ENCODE assay signal across 9 mouse cellular contexts in genomic region chr4:135617783-135618470, GRCm38 (mm10). TPM values are rescaled to one million over a fixed set of nuclear protein-coding genes. Genes with fewer than 3 reads are reported as not detected.
DNase-seq lines count a peak whose midpoint lies in the region; ATAC-seq and TF ChIP-seq lines count a peak whose summit lies in the region.
"Had no signal": no experiment of that assay in that cellular context is flagged by ENCODE, and none has a peak within 500 bp of the region (broad histone marks: within the 10 kb centered on the region; RNA-seq: fewer than 3 reads in every experiment).

No protein-coding gene starts in this region.

- no peak overlapping the region for H3K4me3 ChIP-seq in midbrain, embryonic 14.5 days (replicated peaks; ENCODE audit: low read depth, low read length)
- H3K4me3 ChIP-seq in midbrain, embryonic 10.5 days, result no peak overlapping the region
- no peak overlapping the region for H3K4me3 ChIP-seq in liver, postnatal 0 days (ENCODE audit: low read depth, low read length)
- H3K4me3 ChIP-seq: midbrain, embryonic 12.5 days had no signal

- no peak for ATAC-seq in midbrain, embryonic 14.5 days (ENCODE audit: low FRiP score, low TSS enrichment)
- no peak for ATAC-seq in liver, postnatal 0 days

- H3K4me1 ChIP-seq in midbrain, embryonic 14.5 days (ENCODE audit: control insufficient read depth, insufficient read depth, low read length), result 0 out of 2 replicates have a peak, but pooled peaks cover 7% of the 10 kb centered on the region
- peaks cover 19% of the 10 kb centered on the region for H3K4me1 ChIP-seq in midbrain, embryonic 10.5 days
- peaks cover 6% of the 10 kb centered on the region; the same call in 1 of the 2 replicates for H3K4me1 ChIP-seq in liver, postnatal 0 days (ENCODE audit: insufficient read depth)

- no peaks in the 10 kb centered on the region for H3K27me3 ChIP-seq in midbrain, embryonic 14.5 days (ENCODE audit: control insufficient read depth, insufficient read depth, low read length)
- peaks cover 32% of the 10 kb centered on the region for H3K27me3 ChIP-seq in midbrain, embryonic 10.5 days (ENCODE audit: low read depth, poor library complexity, severe bottlenecking)
- no peaks in the 10 kb centered on the region for H3K27me3 ChIP-seq in liver, postnatal 0 days (ENCODE audit: insufficient read depth, low read length)

- no peak overlapping the region for H3K27ac ChIP-seq in midbrain, embryonic 14.5 days (replicated peaks; ENCODE audit: low read depth, low read length)
- no peak overlapping the region for H3K27ac ChIP-seq in midbrain, embryonic 10.5 days (replicated peaks)
- H3K27ac ChIP-seq in liver, postnatal 0 days (ENCODE audit: low read depth), result no peak overlapping the region
- H3K27ac ChIP-seq: midbrain, embryonic 12.5 days had no signal

- peak; percentile 17 for DNase-seq in embryo, embryonic 10 days (ENCODE audit: low spot score)
- DNase-seq in embryo, embryonic 9.5 days (ENCODE audit: extremely low spot score), result no peak
- peak; percentile 52 for DNase-seq in midbrain, embryonic 14.5 days
- DNase-seq in midbrain, embryonic 10.5 days (ENCODE audit: low spot score), result no peak
- DNase-seq in liver, postnatal 0 days, result no peak
- DNase-seq in thymus, postnatal 36 days, result peak; percentile 46 to 57
- no peak for DNase-seq in c-Kit-positive CD71-positive TER-119-positive erythroid progenitor cells, embryonic 14.5 days (ENCODE audit: low spot score)
- no peak for DNase-seq in ovary, postnatal 36 days (ENCODE audit: low spot score)

- H3K9ac ChIP-seq in midbrain, embryonic 14.5 days (replicated peaks; ENCODE audit: low read length), result no peak overlapping the region
- H3K9ac ChIP-seq in liver, postnatal 0 days (replicated peaks), result no peak overlapping the region
- H3K9ac ChIP-seq: midbrain, embryonic 12.5 days had no signal

- peak overlapping the region; percentile 27 for H3K4me2 ChIP-seq in midbrain, embryonic 14.5 days (ENCODE audit: low read length)
- H3K4me2 ChIP-seq in liver, postnatal 0 days (ENCODE audit: low read depth, low read length), result peak overlapping the region; percentile 22; the same call in 1 of the 2 replicates
- H3K4me2 ChIP-seq: midbrain, embryonic 12.5 days had no signal

- H3K9me3 ChIP-seq in midbrain, embryonic 14.5 days (ENCODE audit: control insufficient read depth, low read length), result no peaks in the 10 kb centered on the region
- H3K9me3 ChIP-seq in midbrain, embryonic 10.5 days (replicated peaks), result peaks cover 14% of the 10 kb centered on the region; the same call in 1 of the 2 replicates
- no peaks in the 10 kb centered on the region for H3K9me3 ChIP-seq in liver, postnatal 0 days (ENCODE audit: low read length)
- H3K9me3 ChIP-seq: midbrain, embryonic 12.5 days had no signal

- TF ChIP-seq EP300 in liver, postnatal 0 days (IDR thresholded peaks at IDR 0.05; ENCODE audit: low read depth), result no peak

- TF ChIP-seq CTCF in liver, postnatal 0 days (IDR thresholded peaks at IDR 0.05; ENCODE audit: low read depth), result no peak

- 11% methylated on average over 16 of the region's 16 CpGs for WGBS in midbrain, embryonic 14.5 days
- 15% methylated on average over 16 of the region's 16 CpGs for WGBS in midbrain, embryonic 10.5 days
- WGBS in liver, postnatal 0 days (ENCODE audit: insufficient replicate concordance), result 8% methylated on average over 16 of the region's 16 CpGs

- no peaks in the 10 kb centered on the region for H3K36me3 ChIP-seq in midbrain, embryonic 14.5 days (ENCODE audit: control insufficient read depth, insufficient read depth, low read length)
- no peaks in the 10 kb centered on the region for H3K36me3 ChIP-seq in midbrain, embryonic 10.5 days
- H3K36me3 ChIP-seq in liver, postnatal 0 days (replicated peaks; ENCODE audit: insufficient read depth, low read length), result 0 out of 2 replicates have a peak, but pooled peaks cover 2% of the 10 kb centered on the region
- H3K36me3 ChIP-seq: midbrain, embryonic 12.5 days had no signal

RNA-seq across cellular contexts. Expression of gene Grhl3, which starts 44.5 kb away (rescaled TPM):
- 1.5 and 1.6 TPM in 2 replicates for polyA plus RNA-seq in midbrain, embryonic 14.5 days (2014; fragmentation: Nextera tagmentation; extraction: Ambion mirVana)
- polyA plus RNA-seq in midbrain, embryonic 10.5 days (2016; fragmentation: Nextera tagmentation; extraction: Ambion mirVana), result 1.3 and 2.5 TPM in 2 replicates
- 0.21 and 0.46 TPM in 2 replicates for polyA plus RNA-seq in liver, postnatal 0 days (2015; fragmentation: Nextera tagmentation; extraction: Ambion mirVana)

Comparison
In these comparisons a context has a peak if more than half of its experiments do, and no peak if none do; other contexts are left out.
1. DNase-seq: peak in embryo, embryonic 10 days (single experiment), midbrain, embryonic 14.5 days (single experiment) and thymus, postnatal 36 days (2 of 2); none in embryo, embryonic 9.5 days (single experiment), midbrain, embryonic 10.5 days (single experiment), liver, postnatal 0 days (single experiment), c-Kit-positive CD71-positive TER-119-positive erythroid progenitor cells, embryonic 14.5 days (single experiment) and ovary, postnatal 36 days (single experiment).